Mouse (Mus musculus): ENCODE results near the gene Tmem120a. TPM values are rescaled to one million over a fixed set of nuclear protein-coding genes. Genes with fewer than 3 reads are reported as not detected.

Gene Tmem120a
- polyA plus RNA-seq, 1 experiment from 2014 or later = 37.4 TPM

- Histone ChIP-seq H3K9me3 (ENCODE audit: control insufficient read depth, low read length) (no peaks in the 10 kb centered on the region), H3K27me3 (ENCODE audit: control insufficient read depth, insufficient read depth, low read length) (no peaks in the 10 kb centered on the region), H3K4me2 (replicated peaks; ENCODE audit: low read depth) (no peak overlapping the region), H3K4me1 (replicated peaks; ENCODE audit: control insufficient read depth, insufficient read depth) (no peaks in the 10 kb centered on the region), H3K9ac (ENCODE audit: low read length) (no peak overlapping the region), H3K36me3 (ENCODE audit: control insufficient read depth, insufficient read depth, low read length) (no peaks in the 10 kb centered on the region; the same call in 1 of the 2 replicates), H3K4me3 (ENCODE audit: low read depth, low read length) (no peak overlapping the region), H3K27ac (replicated peaks) (peak overlapping the region; percentile 49; the same call in 1 of the 2 replicates)
- 91% methylated on average over 7 of the region's 7 CpGs for WGBS
- ATAC-seq (ENCODE audit: low FRiP score, low TSS enrichment) (no peak), DNase-seq (ENCODE audit: low spot score) (no peak)
- no peak for TF ChIP-seq EP300 (optimal IDR thresholded peaks at IDR 0.05)
- no peak for TF ChIP-seq CTCF (IDR thresholded peaks at IDR 0.05; ENCODE audit: low read depth)
Measured at GRCm38 (mm10) chr5:135703431-135703830, 40.8 kb downstream of the Tmem120a start.

- 0 out of 2 replicates have a peak overlapping the region, but pooled peaks have one; percentile 23 for H3K9ac ChIP-seq (ENCODE audit: low read length)
- no peak overlapping the region for H3K4me3 ChIP-seq (ENCODE audit: low read depth, low read length)
- DNase-seq (ENCODE audit: low spot score) = no peak
- H3K36me3 ChIP-seq (ENCODE audit: control insufficient read depth, insufficient read depth, low read length) = no peaks in the 10 kb centered on the region; the same call in 1 of the 2 replicates
- WGBS = 47% methylated on average over 15 of the region's 15 CpGs
- H3K4me2 ChIP-seq (replicated peaks; ENCODE audit: low read depth) = no peak overlapping the region
- ATAC-seq (ENCODE audit: low FRiP score, low TSS enrichment) = peak; percentile 60; the same call in 1 of the 2 replicates
- peak; percentile 55 for TF ChIP-seq CTCF (IDR thresholded peaks at IDR 0.05; ENCODE audit: low read depth)
- no peak for TF ChIP-seq EP300 (optimal IDR thresholded peaks at IDR 0.05)
- no peaks in the 10 kb centered on the region for H3K4me1 ChIP-seq (replicated peaks; ENCODE audit: control insufficient read depth, insufficient read depth)
- H3K9me3 ChIP-seq (ENCODE audit: control insufficient read depth, low read length) = no peaks in the 10 kb centered on the region
- H3K27me3 ChIP-seq (ENCODE audit: control insufficient read depth, insufficient read depth, low read length) = no peaks in the 10 kb centered on the region
- H3K27ac ChIP-seq (replicated peaks) = peak overlapping the region; percentile 49; the same call in 1 of the 2 replicates
Measured at GRCm38 (mm10) chr5:135702682-135703192, 41.5 kb downstream of the Tmem120a start.

DNA sequence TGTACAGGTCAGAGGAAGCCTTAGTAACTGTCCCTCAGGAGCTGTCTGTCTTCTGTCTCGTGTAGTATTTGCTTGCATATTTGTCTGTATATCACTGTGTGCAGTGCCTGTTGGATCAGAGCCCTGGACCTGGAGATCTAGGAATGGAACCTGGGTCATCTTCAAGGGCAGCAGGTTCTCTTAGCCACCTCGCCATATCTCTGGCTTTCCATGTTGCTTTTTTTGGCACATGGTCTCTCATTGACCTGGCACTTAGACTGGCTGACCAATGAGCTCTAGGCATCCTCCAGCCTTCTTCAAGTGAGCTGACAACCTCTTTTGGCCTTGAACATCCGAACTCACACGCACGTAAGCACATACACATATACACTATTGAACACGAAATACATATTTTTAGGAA, 42.1 kb downstream of the Tmem120a start:
- no peaks in the 10 kb centered on the region for H3K27me3 ChIP-seq (ENCODE audit: control insufficient read depth, insufficient read depth, low read length)
- no peak overlapping the region for H3K9ac ChIP-seq (ENCODE audit: low read length)
- WGBS = 80% methylated on average over 6 of the region's 6 CpGs
- no peak overlapping the region for H3K4me3 ChIP-seq (ENCODE audit: low read depth, low read length)
- no peak overlapping the region for H3K4me2 ChIP-seq (replicated peaks; ENCODE audit: low read depth)
- no peaks in the 10 kb centered on the region for H3K4me1 ChIP-seq (replicated peaks; ENCODE audit: control insufficient read depth, insufficient read depth)
- peak overlapping the region; percentile 49; the same call in 1 of the 2 replicates for H3K27ac ChIP-seq (replicated peaks)
- no peaks in the 10 kb centered on the region for H3K36me3 ChIP-seq (ENCODE audit: control insufficient read depth, insufficient read depth, low read length)
- TF ChIP-seq EP300 (optimal IDR thresholded peaks at IDR 0.05) (no peak), CTCF (IDR thresholded peaks at IDR 0.05; ENCODE audit: low read depth) (no peak)
- ATAC-seq (ENCODE audit: low FRiP score, low TSS enrichment) = no peak
- DNase-seq (ENCODE audit: low spot score) = no peak
- no peaks in the 10 kb centered on the region for H3K9me3 ChIP-seq (ENCODE audit: control insufficient read depth, low read length)

DNA sequence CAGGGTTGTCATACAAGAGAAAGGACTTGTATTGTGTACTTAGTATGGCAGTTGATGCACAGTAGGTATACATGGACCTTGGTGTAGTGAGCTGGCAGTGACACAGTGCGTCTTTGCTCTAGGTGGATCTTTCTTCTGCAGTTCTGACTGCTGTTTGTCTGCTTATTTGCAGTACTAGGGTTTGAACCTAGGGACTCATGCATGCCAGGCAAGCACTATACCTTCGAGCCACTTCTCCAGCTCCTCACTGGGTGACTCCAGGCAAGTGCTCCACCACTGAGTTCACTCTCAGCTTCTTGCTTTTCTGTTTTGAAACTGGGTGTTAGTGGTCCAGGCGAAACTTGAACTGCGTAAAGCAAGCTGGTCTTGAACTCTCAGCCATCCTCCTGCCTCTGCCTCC, 42.6 kb downstream of the Tmem120a start:
- no peaks in the 10 kb centered on the region for H3K36me3 ChIP-seq (ENCODE audit: control insufficient read depth, insufficient read depth, low read length)
- DNase-seq (ENCODE audit: low spot score) = no peak
- no peak overlapping the region for H3K27ac ChIP-seq (replicated peaks)
- H3K4me2 ChIP-seq (replicated peaks; ENCODE audit: low read depth) = no peak overlapping the region
- TF ChIP-seq CTCF (IDR thresholded peaks at IDR 0.05; ENCODE audit: low read depth) (no peak), EP300 (optimal IDR thresholded peaks at IDR 0.05) (no peak)
- H3K9ac ChIP-seq (ENCODE audit: low read length) = no peak overlapping the region
- H3K4me3 ChIP-seq (ENCODE audit: low read depth, low read length) = no peak overlapping the region
- H3K9me3 ChIP-seq (ENCODE audit: control insufficient read depth, low read length) = no peaks in the 10 kb centered on the region
- ATAC-seq (ENCODE audit: low FRiP score, low TSS enrichment) = no peak
- WGBS = 97% methylated on average over 4 of the region's 4 CpGs
- H3K4me1 ChIP-seq (replicated peaks; ENCODE audit: control insufficient read depth, insufficient read depth) = no peaks in the 10 kb centered on the region
- no peaks in the 10 kb centered on the region for H3K27me3 ChIP-seq (ENCODE audit: control insufficient read depth, insufficient read depth, low read length)

DNA sequence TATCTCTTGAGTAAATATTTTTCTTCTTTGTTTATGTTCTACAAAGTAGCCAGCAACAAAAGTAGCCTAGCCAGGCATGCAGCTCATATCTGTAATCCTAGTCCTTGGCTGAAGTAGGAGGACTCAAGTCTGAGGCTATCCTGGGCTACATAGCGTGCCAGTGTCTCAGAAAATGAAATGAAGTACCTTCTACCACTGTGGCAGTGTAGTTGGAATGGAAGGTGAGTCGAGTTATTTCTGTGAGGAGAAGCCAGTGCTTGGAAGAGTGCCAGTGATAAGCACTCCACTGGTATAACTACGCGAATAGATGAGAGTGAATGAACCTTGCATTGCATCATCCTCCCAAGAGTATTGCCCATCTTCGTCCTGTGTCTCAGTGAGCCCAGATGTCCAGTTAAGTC, 46.5 kb downstream of the Tmem120a start:
- DNase-seq (ENCODE audit: low spot score) (no peak), ATAC-seq (ENCODE audit: low FRiP score, low TSS enrichment) (no peak)
- H3K4me3 ChIP-seq (ENCODE audit: low read depth, low read length) = no peak overlapping the region
- H3K36me3 ChIP-seq (ENCODE audit: control insufficient read depth, insufficient read depth, low read length) = no peaks in the 10 kb centered on the region
- H3K9ac ChIP-seq (ENCODE audit: low read length) = no peak overlapping the region
- H3K27ac ChIP-seq (replicated peaks) = no peak overlapping the region
- 61% methylated on average over 5 of the region's 5 CpGs for WGBS
- H3K27me3 ChIP-seq (ENCODE audit: control insufficient read depth, insufficient read depth, low read length) = no peaks in the 10 kb centered on the region
- no peak for TF ChIP-seq CTCF (IDR thresholded peaks at IDR 0.05; ENCODE audit: low read depth)
- no peak for TF ChIP-seq EP300 (optimal IDR thresholded peaks at IDR 0.05)
- no peak overlapping the region for H3K4me2 ChIP-seq (replicated peaks; ENCODE audit: low read depth)
- H3K9me3 ChIP-seq (ENCODE audit: control insufficient read depth, low read length) = no peaks in the 10 kb centered on the region
- H3K4me1 ChIP-seq (replicated peaks; ENCODE audit: control insufficient read depth, insufficient read depth) = no peaks in the 10 kb centered on the region

DNA sequence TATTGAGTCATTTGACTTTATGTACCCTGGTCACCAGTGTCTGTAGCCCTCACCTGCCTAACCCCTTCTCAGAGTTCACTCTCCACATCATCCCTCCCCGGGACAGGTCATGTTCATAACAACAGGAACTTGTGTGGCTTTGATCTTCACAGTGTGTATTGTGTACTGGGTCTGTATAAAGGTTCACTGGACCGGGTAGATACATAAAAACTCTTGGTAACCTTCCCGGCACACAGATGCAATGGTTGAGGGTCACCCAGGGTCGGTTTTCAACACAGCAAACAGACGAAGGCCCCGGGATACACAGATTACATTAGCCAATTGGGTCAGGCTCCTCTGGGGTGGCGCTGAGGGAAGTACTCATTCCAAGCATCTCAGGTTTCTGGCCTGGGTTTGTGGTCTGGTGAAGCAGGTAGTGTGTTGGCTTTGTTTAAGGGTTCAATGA, 48.9 kb downstream of the Tmem120a start:
- Histone ChIP-seq H3K9ac (ENCODE audit: low read length) (no peak overlapping the region), H3K4me1 (replicated peaks; ENCODE audit: control insufficient read depth, insufficient read depth) (no peaks in the 10 kb centered on the region), H3K4me2 (replicated peaks; ENCODE audit: low read depth) (no peak overlapping the region), H3K9me3 (ENCODE audit: control insufficient read depth, low read length) (no peaks in the 10 kb centered on the region), H3K36me3 (ENCODE audit: control insufficient read depth, insufficient read depth, low read length) (no peaks in the 10 kb centered on the region), H3K27ac (replicated peaks) (peak overlapping the region; percentile 36), H3K27me3 (ENCODE audit: control insufficient read depth, insufficient read depth, low read length) (no peaks in the 10 kb centered on the region), H3K4me3 (ENCODE audit: low read depth, low read length) (no peak overlapping the region)
- peak; percentile 53 for DNase-seq (ENCODE audit: low spot score)
- TF ChIP-seq CTCF (IDR thresholded peaks at IDR 0.05; ENCODE audit: low read depth) = no peak
- 41% methylated on average over 7 of the region's 7 CpGs for WGBS
- peak; percentile 88 for ATAC-seq (ENCODE audit: low FRiP score, low TSS enrichment)
